Mouse (Mus musculus): ENCODE measurements around the gene Nrip1.

The Nrip1 gene

GRCm38 (mm10) chr16:76316940-76317822, 56.4 kb downstream of the Nrip1 start:
- no peak for DNase-seq (ENCODE audit: low spot score in 2 of 2)

GRCm38 (mm10) chr16:76315642-76316041, 58.0 kb downstream of the Nrip1 start:
- DNase-seq (ENCODE audit: low spot score in 2 of 2) = no peak

DNA sequence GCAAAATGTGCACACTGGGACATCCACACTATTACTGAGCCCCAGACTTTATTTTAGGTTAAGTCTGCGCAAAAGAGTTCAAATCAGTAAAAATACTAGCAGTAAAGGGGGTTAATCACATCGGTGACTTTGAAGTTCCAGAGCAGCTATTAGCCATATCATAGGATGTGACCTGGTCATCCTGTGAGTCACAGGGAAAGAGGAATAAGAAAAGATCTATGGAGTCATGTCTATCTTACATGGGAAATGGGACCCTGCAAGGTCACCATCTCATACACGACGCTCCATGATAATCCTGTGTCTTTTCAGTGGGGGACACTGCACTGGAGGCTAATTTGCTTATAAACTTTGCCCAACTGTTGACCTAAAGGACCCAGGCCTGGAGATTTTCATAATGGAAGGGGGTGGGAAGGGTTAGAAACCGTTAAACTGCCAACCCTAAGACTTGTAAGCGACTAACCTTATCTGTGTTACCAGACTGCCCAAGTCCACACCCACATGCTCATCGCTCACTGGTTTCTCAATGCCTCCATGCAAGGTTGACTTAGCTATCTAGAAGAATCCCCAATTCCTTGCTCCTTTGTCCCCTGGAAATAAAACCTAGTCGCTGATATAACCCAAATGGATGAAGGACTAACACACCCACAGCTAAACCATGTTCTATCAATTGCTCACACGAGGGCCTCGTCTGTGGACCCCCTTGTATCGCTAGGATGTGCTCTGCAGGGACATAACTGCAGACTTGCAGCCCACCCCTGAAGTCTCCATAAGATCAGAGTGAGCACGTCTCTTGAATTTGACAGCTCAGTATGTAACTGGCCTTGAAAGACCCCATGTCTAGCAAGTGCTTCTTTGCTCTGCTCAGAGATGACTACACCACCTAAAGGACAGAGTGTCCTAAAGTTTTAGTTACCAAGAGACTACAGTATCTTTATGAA, 59.3 kb downstream of the Nrip1 start:
- DNase-seq (ENCODE audit: low spot score in 2 of 2) = no peak

DNA sequence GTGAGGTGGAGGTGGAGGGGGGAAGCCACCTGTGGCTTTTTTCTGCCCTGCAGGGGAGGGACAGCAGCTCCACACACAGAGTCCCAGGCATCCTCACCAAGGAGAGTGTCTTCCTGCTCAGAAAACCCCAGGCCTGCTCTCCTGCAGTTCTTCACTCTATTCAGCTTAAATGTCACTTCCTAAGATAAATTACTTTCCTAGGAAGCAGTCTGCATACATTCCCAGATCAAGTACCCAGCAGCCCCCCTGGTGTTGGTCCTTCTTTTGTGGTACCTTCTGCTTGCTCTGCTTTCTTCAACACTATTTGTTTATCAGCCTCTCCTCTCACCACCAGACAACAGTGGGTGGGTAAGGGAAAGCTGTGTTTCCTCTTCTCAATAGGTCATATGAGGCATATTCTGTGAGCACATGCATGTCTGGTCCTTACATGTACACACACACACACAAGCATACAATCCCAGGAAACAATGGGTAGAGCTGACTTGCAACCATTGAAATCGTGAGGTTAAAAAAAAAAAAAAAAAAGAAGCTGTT, 60.7 kb downstream of the Nrip1 start:
- DNase-seq (ENCODE audit: low spot score in 2 of 2) = no peak

DNA sequence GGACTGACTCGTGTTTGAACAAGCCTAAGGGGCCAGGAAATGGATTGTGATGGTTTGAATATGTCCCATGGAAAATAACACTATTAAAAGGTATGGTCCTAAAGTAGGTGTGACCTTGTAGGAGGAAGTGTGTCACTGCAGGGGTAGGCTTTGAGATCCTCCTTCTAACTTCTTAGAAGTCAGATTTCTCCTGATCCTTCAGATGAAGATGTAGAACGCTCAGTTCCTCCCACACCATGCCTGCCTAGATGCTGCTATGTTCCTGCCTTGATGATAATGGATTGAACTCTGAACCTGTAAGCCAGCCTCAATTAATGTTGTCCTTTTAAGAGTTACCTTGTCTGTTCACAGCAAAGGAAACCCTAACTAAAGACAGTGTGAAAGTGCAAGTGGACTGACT, 62.8 kb downstream of the Nrip1 start:
- DNase-seq (ENCODE audit: low spot score in 2 of 2) = no peak

- DNase-seq (ENCODE audit: low spot score in 2 of 2) = no peak
These were observed 63.3 kb downstream of the Nrip1 start for GRCm38 (mm10) chr16:76310286-76310685.

DNA sequence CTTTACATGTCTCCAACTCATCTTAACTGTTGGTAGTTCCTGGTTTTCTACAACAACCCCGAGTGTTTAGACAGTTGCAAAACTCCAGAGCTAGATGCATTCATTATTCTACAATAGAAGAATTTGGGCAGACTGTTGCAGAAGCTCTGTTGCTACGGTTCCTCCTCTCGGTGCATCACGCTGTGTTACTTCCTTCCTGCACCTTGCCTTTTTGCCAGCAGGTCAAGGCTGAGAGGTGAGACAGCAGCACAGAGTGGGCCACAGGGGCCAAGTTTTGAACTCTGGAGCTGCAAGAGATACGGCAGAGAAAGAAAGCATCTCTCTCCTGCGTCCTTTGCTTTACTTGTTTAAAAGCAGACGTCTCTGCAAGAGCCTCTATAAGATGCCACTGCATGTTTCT, 64.3 kb downstream of the Nrip1 start:
- DNase-seq (ENCODE audit: low spot score in 2 of 2) = no peak

DNA sequence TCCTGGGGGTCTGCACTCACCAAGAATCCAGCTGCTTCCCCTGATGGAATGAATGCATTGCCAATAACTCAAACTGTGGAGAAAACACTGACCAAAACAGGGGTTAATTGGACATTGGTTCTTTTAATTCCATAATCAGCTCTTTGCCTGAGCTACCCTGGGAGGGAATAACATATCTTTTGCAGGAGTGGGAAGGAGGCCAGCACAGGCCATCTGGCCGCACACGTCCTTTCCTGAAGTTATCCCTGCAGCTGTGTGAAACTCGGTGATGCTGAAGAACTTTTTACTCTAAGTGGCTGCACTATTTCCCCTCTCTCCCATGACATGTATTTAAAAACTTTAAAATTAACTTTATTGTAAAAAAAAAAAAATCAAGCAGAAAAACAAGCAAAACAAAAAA, 66.6 kb downstream of the Nrip1 start:
- DNase-seq (ENCODE audit: low spot score in 2 of 2) = no peak

GRCm38 (mm10) chr16:76306446-76306845, 67.2 kb downstream of the Nrip1 start:
- no peak for DNase-seq (ENCODE audit: low spot score in 2 of 2)

DNA sequence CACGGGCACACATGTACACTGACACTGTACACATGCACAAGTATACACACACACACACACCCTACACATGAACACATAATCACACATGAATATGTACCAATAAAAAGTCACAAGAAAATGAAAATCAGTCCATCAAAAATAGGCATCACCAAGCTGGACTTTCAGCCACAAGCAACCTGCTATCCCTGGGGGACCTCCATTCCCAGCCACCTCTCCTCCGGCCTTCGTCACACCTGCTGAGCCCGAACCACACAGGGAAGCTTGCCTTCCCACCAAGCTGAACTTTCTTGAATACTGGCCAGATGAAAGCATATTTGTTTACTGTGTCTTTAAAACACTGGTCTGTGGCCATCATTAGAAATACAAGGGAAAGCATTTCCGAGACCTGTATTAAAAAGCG, 70.2 kb downstream of the Nrip1 start:
- no peak for DNase-seq (ENCODE audit: low spot score in 2 of 2)

DNA sequence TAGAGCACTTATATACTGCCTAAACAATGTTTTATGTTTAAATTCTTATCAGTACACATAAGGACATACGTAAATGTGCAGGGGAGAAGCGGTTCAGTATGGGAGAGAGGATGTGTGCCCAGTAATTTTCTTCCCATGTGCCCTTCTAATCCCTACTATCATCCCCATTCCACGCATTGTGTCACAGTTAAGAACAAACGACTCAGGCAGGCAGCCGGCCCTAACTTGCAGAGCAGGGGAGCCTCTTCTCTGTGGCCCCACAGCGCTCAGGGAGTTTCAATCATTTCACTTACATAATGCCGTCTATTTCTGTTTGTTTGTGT, 71.9 kb downstream of the Nrip1 start:
- DNase-seq (ENCODE audit: low spot score in 2 of 2) = no peak

DNA sequence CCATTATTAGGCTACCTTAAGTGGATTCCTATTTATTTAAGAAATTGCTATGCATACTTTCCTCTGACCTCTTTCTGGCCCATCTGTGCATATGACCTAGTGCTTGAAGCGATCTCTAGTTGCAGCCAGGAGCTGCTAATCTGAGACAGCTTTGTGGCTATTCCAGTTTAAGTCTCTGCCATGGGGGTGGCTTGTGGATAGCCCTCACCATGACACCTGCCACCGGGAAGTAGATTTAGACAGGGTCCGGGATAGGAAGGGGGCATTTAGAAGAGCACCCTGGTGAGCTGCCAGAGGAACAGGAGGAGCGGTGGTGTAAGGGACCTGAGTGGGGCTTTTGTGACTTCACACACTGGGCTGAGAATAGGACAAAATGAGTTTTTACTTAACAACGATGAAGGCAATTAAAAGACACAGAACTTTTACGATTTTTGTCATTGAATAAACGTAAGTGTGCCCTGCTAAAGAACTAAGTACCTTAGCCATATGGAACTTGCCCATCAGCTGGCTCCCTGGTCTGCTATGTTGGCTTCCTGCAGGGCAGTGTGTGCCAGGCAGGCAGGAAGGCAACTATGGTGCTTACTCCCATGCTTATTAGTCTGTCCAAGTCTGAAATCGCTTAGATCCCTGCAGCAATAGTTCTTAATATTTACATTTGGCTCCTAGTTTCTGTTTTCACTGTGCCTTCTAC, 72.4 kb downstream of the Nrip1 start:
- DNase-seq (ENCODE audit: low spot score in 2 of 2) = no peak

DNA sequence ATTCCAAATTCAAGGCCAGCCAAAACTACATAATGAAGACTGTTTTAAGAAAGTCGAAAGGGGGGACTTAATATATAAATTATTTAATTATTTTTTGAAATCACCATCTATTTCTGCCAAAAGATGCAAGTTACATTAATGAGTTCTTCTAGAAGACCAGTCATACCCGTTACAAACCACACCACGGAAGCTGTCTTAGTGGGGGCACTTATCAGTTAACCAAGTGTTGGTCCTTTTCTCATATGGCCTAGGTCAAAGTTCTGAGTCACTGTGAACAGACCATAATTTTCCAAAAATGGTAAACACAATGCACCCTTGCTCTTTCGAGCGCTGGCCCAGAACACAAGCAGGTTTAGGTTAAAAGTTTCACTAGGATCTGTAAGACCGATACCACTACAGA, 73.2 kb downstream of the Nrip1 start:
- DNase-seq (ENCODE audit: low spot score in 2 of 2) = no peak

DNA sequence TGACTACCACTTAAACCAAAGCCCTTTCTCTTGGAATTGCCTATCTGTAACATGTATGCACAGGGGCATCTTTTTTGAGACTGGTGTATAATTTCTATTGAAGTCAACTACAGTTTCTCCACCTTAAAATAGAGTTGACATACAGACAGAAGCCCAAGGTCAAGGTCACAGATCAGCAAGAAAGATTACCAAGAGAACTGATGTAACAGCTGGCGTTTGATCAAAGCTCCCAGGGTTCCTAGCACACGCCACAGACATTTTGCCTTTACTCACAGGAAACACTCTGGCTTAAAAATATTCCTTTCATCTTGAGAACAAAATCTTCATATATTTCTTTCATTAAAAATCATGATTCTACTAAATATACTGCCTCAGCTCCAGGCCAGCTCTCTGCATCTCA, 74.1 kb downstream of the Nrip1 start:
- no peak for DNase-seq (ENCODE audit: low spot score in 2 of 2)

DNA sequence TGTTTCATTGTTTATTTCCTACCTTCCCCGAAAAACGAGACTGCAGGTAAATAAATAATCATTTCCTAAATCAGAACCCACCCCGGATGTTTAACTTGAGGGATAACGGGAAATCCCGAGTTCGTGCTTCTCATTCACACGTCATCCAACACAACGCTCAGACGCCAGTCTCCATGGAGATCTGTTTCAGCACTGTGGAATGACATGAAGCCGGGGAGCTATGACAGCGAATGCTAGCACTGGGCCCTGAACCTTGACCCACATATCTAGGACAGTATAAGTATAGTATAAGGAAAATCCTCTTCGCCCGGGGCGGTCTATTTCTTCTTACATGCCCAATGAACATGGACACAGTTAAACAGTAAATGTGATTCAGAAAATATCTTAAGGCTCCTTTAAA, 78.3 kb downstream of the Nrip1 start:
- no peak for DNase-seq (ENCODE audit: low spot score in 2 of 2)

GRCm38 (mm10) chr16:76294550-76294949, 79.1 kb downstream of the Nrip1 start:
- no peak for DNase-seq (ENCODE audit: low spot score in 2 of 2)

DNA sequence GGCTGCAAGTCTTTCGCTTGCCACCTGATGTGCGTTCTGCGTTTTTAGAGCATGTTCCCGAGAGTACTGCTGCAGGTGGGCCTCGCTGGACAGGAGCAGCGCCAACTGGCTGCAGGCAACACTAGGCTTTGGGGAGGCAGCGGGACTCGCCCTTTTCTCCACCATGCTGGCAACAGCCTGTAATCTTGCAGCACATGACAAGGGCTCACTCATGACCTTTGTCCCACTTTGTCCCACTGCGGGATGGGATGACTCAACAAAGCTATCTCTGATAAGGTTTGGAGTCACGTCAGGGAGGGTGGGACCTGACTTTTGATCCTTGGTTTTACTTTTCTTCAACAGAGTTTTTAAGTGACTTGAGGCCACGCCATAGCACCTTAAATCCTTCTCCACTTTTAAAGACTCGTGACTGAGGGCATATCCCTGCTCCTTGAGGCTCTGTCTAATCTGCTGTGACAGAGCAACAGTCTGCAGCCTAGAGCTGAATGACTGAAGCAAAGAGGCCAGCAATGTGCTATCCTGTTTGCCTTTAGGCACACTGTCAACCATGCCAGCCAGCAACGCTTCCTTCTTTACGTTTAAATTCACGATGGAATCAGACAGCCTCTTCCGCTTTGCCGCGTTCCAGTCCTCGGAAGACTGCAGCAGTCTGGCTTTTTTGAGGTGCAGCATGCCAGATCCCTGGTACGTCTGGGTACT, 79.7 kb downstream of the Nrip1 start:
- no peak for DNase-seq (ENCODE audit: low spot score in 2 of 2)

DNA sequence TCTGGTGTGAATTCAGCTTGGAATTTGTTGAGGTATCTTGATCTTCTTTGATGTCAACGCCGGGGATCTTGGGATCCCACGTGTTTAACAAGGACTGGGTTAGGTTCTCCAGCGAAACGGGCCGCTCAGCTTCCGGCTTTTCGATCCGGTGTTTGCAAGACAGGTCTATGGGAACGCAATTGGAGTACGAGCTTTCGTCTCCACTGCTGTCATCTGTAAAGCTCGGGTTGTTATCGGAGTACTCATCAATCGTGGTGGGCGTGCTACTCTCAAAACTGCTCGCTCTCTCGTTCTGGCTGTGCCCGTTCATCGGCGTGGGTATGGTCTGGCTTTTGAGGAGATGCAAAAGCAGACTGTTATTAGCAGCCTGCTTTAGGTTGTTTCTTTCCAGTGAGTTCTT, 80.5 kb downstream of the Nrip1 start:
- no peak for DNase-seq (ENCODE audit: low spot score in 2 of 2)

GRCm38 (mm10) chr16:76292656-76293055, 81.0 kb downstream of the Nrip1 start:
- DNase-seq (ENCODE audit: low spot score in 2 of 2) = no peak

DNA sequence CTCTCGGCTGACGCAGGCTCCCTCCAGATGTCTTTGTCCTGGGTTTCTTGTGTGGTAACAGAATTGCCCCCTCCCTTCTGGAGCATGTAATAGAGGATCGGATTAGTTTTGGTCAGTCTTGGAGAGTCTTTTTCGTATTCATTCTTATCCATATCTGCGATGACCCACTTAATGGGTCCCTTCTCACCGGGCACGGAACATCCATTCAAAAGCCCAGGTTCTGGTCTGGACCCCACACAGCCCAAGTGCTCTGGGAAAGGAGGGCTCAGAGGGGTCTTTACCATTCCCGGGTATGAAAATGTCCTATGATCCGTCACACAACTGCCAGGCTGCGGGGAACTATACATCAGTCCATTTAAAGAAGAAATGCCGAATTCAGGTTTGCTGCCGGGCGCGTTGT, 82.3 kb downstream of the Nrip1 start:
- DNase-seq (ENCODE audit: low spot score in 2 of 2) = no peak

GRCm38 (mm10) chr16:76289495-76289894, 84.1 kb downstream of the Nrip1 start:
- DNase-seq (ENCODE audit: low spot score in 2 of 2) = no peak

Measured in frontal cortex, postnatal 14 days (tissue).